Mouse (Mus musculus) stomach, embryonic 15.5 days (tissue): ENCODE data around the gene Bcl7c. TPM values are rescaled to one million over a fixed set of nuclear protein-coding genes. Genes with fewer than 3 reads are reported as not detected.
"Not testable (repeated sequence)": the region's sequence is repeated elsewhere in the genome, so short reads cannot be mapped to it uniquely, and the experiment has no call there.

Experiments used
- ATAC-seq: fragments of 200-750 bp; cut with Nextera tagmentation; 2 replicates; pipeline ENCODE4 v1.8.0; 2017; ENCODE audit warnings: low read depth, moderate number of reproducible peaks, moderate TSS enrichment; ENCODE audit not compliant: insufficient read depth, low FRiP score
- H3K27ac ChIP-seq: fragments of 300-500 bp; sonication (generic); 2 replicates; pipeline ENCODE4 v1.5.1; 2015; ENCODE audit warnings: mild to moderate bottlenecking, inconsistent platforms
- H3K27me3 ChIP-seq: fragments of 300-500 bp; sonication (generic); replicated peaks from 2 replicates; pipeline ENCODE4 v1.6.1; 2015; ENCODE audit warnings: inconsistent platforms
- H3K36me3 ChIP-seq: fragments of 300-500 bp; sonication (generic); 2 replicates; pipeline ENCODE4 v1.6.1; 2015; ENCODE audit warnings: inconsistent platforms
- H3K4me1 ChIP-seq: fragments of 300-500 bp; sonication (generic); 2 replicates; pipeline ENCODE4 v1.6.1; 2015; ENCODE audit warnings: inconsistent platforms
- H3K4me2 ChIP-seq: fragments of 300-500 bp; sonication (generic); 2 replicates; pipeline ENCODE4 v1.6.1; 2015; ENCODE audit warnings: mild to moderate bottlenecking, inconsistent platforms
- H3K4me3 ChIP-seq: fragments of 300-500 bp; sonication (generic); replicated peaks from 2 replicates; pipeline ENCODE4 v1.5.1; 2015; ENCODE audit warnings: inconsistent platforms
- H3K9ac ChIP-seq: fragments of 300-500 bp; sonication (generic); 2 replicates; pipeline ENCODE4 v1.6.1; 2015; ENCODE audit warnings: inconsistent platforms
- H3K9me3 ChIP-seq: fragments of 300-500 bp; sonication (generic); 2 replicates; pipeline ENCODE4 v1.6.1; 2016; ENCODE audit warnings: inconsistent platforms
- WGBS: fragments of 180-500 bp; shearing (Covaris S2); methylation state at CpG from one replicate; pipeline ENCODE4 v1.1.7; 2015; 5-methylcytosine and 5-hydroxymethylcytosine counted together
- polyA plus RNA-seq: library from polyadenylated mRNA; unstranded; fragments of >200 nt; fragmentation: Nextera tagmentation; extraction: Ambion mirVana; gene quantifications from 2 replicates; pipeline ENCODE4 v1.2.1, GENCODE M21; 2015

Bcl7c gene
- polyA plus RNA-seq, 1 experiment from 2014 or later: 59.3 TPM

DNA sequence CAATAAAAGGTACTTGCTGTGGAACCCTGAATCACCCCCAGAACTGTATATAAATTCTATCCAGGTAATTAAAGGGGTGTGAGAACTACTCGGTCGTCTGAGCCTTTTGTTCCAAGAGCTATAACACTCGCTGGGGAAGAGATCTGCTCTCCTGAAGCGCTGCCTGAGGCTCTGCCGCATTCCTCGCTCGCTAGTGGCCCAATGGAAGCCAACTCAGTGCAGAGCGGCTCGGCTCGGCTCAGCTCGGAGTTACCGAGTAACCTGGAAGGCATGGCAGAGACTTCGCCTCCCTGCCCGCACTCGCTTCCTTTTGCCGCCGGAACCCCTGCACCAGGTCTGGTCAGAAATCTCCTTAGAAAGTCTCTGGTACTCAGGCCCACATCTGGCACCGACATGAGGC is 56.7 kb downstream of the Bcl7c start:
- H3K27ac ChIP-seq: no peak overlapping the region
- peak overlapping the region; percentile 44 for H3K4me2 ChIP-seq
- H3K4me3 ChIP-seq: peak overlapping the region; percentile 11; the same call in 1 of the 2 replicates
- whole genome bisulfite sequencing: 13% methylated on average over 18 of the region's 18 CpGs
- H3K9me3 ChIP-seq: no peaks in the 10 kb centered on the region
- ATAC-seq: no peak
- H3K36me3 ChIP-seq: no peaks in the 10 kb centered on the region
- no peak overlapping the region for H3K9ac ChIP-seq
- H3K27me3 ChIP-seq: no peaks in the 10 kb centered on the region
- H3K4me1 ChIP-seq: peaks cover 3% of the 10 kb centered on the region; the same call in 1 of the 2 replicates

- no peak overlapping the region for H3K27ac ChIP-seq
- no peaks in the 10 kb centered on the region for H3K27me3 ChIP-seq
- H3K9ac ChIP-seq: no peak overlapping the region
- no peak for ATAC-seq
- peak overlapping the region; percentile 44; the same call in 1 of the 2 replicates for H3K4me2 ChIP-seq
- no peaks in the 10 kb centered on the region for H3K9me3 ChIP-seq
- WGBS: 83% methylated on average over 3 of the region's 3 CpGs
- H3K36me3 ChIP-seq: no peaks in the 10 kb centered on the region
- peaks cover 3% of the 10 kb centered on the region; the same call in 1 of the 2 replicates for H3K4me1 ChIP-seq
- H3K4me3 ChIP-seq: no peak overlapping the region
Measured at GRCm38 (mm10) chr7:127651624-127652023, 57.1 kb downstream of the Bcl7c start.

DNA sequence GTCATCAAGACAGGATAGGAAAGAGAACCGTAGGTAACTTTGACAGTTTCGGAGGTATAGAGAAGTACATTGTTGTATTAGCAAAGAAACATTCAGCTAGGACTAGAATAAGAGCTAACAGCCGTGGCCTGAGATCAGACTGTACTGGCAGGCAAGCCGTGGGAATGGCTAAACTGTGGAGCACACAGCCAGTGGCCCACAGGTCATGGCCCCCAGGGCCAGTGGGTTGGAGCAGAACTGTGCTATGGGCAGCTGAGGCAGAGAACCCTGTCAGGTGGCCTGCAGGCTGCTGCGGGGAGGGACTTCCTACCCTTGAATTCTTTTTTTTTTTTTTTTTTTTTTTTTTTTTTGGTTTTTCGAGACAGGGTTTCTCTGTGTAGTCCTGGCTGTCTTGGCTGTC is 59.5 kb downstream of the Bcl7c start:
- Histone ChIP-seq H3K9ac (no peak overlapping the region), H3K36me3 (no peaks in the 10 kb centered on the region), H3K27me3 (no peaks in the 10 kb centered on the region), H3K9me3 (no peaks in the 10 kb centered on the region), H3K4me3 (no peak overlapping the region), H3K27ac (no peak overlapping the region), H3K4me1 (peaks cover 3% of the 10 kb centered on the region; the same call in 1 of the 2 replicates), H3K4me2 (no peak overlapping the region)
- WGBS: 74% methylated on average over 6 of the region's 6 CpGs
- ATAC-seq: no peak

DNA sequence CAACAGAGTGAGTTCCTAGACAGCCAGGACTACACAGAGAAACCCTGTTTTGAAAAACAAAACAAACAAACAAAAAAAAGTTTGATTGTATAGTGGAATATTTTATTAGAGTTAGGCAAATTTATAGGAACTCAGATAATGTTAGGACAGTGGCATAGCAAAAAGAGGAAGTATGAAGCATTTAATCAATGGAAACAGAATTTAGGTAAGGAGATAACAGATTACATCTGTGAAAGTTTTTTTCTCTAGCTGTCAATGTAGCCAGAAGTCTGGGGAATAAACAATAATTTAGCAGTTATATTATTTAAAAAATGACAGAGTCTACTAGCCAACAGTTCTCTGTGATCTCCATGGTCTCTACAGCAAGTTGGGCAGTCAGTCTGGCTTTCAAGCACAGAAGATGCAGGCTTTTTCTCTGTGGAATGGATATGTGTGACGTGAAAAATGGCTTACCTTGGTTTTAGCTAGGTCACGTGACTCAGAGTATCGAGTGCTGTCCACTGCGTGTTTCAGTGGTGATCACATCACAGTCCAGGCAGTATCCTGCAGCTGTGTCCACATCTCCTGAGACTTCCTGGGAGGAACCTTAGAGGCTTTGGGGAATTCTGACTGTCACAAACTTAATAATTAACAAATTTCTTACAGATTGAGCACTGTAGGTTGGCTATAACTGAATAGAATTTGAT is 60.1 kb downstream of the Bcl7c start:
- Histone ChIP-seq H3K27me3 (no peaks in the 10 kb centered on the region), H3K4me3 (no peak overlapping the region), H3K9me3 (no peaks in the 10 kb centered on the region), H3K27ac (no peak overlapping the region), H3K4me1 (peaks cover 3% of the 10 kb centered on the region; the same call in 1 of the 2 replicates), H3K36me3 (no peaks in the 10 kb centered on the region), H3K9ac (no peak overlapping the region), H3K4me2 (no peak overlapping the region)
- ATAC-seq: no peak
- WGBS: 58% methylated on average over 4 of the region's 4 CpGs

DNA sequence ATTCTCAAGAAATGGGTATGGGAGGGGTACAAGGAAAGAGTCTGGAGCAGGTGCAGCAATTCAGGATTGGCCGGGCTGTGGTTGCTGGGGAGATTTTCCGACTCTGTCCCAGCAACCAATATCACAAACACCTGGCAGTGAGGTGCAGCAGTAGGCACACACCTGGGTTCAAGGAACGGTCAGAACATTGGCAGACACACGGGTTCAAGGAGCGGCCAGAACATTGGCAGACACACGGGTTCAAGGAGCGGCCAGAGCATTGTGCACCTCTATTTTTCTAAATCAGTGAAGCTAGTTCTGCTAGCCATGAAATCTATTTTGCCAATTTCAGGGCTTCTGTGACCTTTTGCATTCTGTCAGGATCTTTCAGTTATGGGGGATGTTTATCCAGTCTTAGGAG is 61.2 kb downstream of the Bcl7c start:
- not testable (repeated sequence) for H3K9me3 ChIP-seq
- 85% methylated on average over 7 of the region's 7 CpGs for WGBS

GRCm38 (mm10) chr7:127646363-127646762 is 62.4 kb downstream of the Bcl7c start:
- 83% methylated on average over 4 of the region's 4 CpGs for WGBS

More for the DNA sequence above, 61.2 kb downstream of the Bcl7c start:
- H3K4me2 ChIP-seq, H3K9ac ChIP-seq, ATAC-seq, H3K36me3 ChIP-seq, H3K4me3 ChIP-seq, H3K27ac ChIP-seq, H3K27me3 ChIP-seq, H3K4me1 ChIP-seq: not testable (repeated sequence)

DNA sequence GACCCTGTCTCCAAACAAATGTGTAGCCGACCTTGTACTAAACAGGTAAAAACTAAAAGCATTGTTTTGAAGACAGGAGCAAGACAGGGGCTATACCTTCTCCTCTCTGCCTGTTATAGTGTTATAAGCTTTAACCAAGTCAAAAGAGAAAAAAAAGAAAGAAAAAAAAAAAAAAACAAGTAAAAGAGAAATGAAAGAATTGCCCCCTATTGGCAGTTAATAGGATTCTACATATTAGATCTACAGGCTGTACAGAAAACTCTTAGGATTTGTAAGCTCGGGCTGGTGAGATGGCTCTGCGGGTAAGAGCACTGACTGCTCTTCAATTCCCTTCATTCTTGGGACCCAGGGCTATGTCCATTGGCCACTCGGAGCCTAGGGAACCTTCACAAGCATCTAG is 66.5 kb downstream of the Bcl7c start:
- no peak for ATAC-seq
- H3K4me1 ChIP-seq: no peaks in the 10 kb centered on the region
- H3K4me3 ChIP-seq: no peak overlapping the region
- H3K4me2 ChIP-seq: no peak overlapping the region
- WGBS: 65% methylated on average over 4 of the region's 4 CpGs
- no peaks in the 10 kb centered on the region for H3K36me3 ChIP-seq
- H3K9ac ChIP-seq: no peak overlapping the region
- H3K27ac ChIP-seq: no peak overlapping the region
- no peaks in the 10 kb centered on the region for H3K9me3 ChIP-seq
- H3K27me3 ChIP-seq: no peaks in the 10 kb centered on the region

More at GRCm38 (mm10) chr7:127646363-127646762, 62.4 kb downstream of the Bcl7c start:
- no peak for ATAC-seq
- H3K27me3 ChIP-seq: no peaks in the 10 kb centered on the region
- H3K27ac ChIP-seq: no peak overlapping the region
- no peak overlapping the region for H3K4me2 ChIP-seq
- no peaks in the 10 kb centered on the region for H3K36me3 ChIP-seq
- H3K9ac ChIP-seq: no peak overlapping the region
- no peaks in the 10 kb centered on the region for H3K4me1 ChIP-seq
- no peak overlapping the region for H3K4me3 ChIP-seq
- no peaks in the 10 kb centered on the region for H3K9me3 ChIP-seq

- H3K4me1 ChIP-seq: no peaks in the 10 kb centered on the region
- ATAC-seq: no peak
- H3K9ac ChIP-seq: no peak overlapping the region
- no peaks in the 10 kb centered on the region for H3K27me3 ChIP-seq
- H3K9me3 ChIP-seq: no peaks in the 10 kb centered on the region
- H3K4me3 ChIP-seq: no peak overlapping the region
- 51% methylated on average over 4 of the region's 4 CpGs for WGBS
- no peak overlapping the region for H3K4me2 ChIP-seq
- no peak overlapping the region for H3K27ac ChIP-seq
- no peaks in the 10 kb centered on the region for H3K36me3 ChIP-seq
Measured at GRCm38 (mm10) chr7:127641260-127641659, 67.5 kb downstream of the Bcl7c start.

DNA sequence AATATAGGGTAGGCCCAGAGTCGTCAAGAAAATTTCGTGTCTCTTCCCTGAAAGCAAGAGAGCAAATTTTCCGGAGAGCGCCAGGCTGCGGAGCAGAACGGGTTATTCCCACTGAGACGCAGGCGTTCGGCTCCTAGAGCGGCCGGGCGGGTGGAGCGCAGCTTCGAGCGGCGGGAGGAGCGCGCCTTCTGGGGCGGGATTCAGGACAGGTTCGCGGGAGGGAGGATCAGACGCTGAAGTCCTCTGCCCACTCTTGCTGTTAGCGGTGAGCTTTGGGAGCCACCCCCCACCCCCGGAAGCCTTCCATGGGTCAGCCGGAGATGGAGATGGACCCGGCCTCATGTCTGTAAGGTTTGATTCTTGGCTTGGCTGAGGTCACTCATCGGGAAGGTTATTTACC is 71.8 kb downstream of the Bcl7c start:
- no peaks in the 10 kb centered on the region for H3K27me3 ChIP-seq
- peak; percentile 68 for ATAC-seq
- H3K9me3 ChIP-seq: no peaks in the 10 kb centered on the region
- H3K4me2 ChIP-seq: peak overlapping the region; percentile 64
- H3K4me3 ChIP-seq: peak overlapping the region; percentile 58
- H3K27ac ChIP-seq: no peak overlapping the region
- H3K4me1 ChIP-seq: no peaks in the 10 kb centered on the region
- under 1% methylated on average over 27 of the region's 27 CpGs for WGBS
- H3K9ac ChIP-seq: peak overlapping the region; percentile 13; the same call in 1 of the 2 replicates
- H3K36me3 ChIP-seq: no peaks in the 10 kb centered on the region

DNA sequence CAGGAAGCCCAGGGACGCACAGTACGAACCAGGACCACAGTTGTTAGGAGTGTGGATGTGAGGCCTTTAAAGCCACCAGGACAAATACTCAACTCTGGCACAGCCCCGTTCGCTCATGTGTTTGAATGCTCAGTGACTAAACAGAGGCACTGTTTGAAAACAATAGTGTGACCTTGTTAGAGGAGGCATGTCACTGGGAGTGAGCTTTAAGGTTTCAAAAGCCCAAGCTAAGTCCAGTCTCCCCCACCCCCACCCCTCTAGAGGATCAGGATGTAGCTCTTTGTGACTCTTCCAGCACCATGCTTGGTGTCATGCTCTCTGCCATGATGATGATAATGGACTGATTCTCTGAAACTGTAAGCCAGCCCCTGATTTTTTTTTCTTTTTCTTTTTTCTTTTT is 77.3 kb downstream of the Bcl7c start:
- Histone ChIP-seq H3K9me3 (no peaks in the 10 kb centered on the region), H3K4me1 (no peaks in the 10 kb centered on the region), H3K27ac (no peak overlapping the region), H3K27me3 (no peaks in the 10 kb centered on the region), H3K4me2 (no peak overlapping the region), H3K9ac (no peak overlapping the region), H3K36me3 (no peaks in the 10 kb centered on the region), H3K4me3 (no peak overlapping the region)
- 78% methylated on average over 4 of the region's 4 CpGs for WGBS
- ATAC-seq: no peak

DNA sequence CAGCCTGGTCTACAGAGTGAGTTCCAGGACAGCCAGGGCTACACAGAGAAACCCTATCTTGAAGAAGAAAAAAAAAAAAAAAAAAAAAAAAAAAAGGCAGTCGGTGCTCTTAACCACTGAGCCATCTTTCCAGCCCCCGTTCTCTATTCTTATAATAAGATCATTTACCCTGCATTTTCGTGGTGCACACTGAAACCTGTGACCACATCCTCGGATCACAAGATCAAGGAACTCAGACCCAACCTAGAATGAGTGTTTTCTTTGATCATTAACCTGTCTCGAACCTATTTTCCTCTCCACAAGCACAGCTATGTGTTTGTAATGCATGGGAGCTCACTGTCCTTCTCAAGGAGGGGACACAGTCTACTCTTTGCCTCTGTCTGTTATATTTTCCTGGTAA is 80.1 kb downstream of the Bcl7c start:
- H3K36me3 ChIP-seq: no peaks in the 10 kb centered on the region
- no peak overlapping the region for H3K27ac ChIP-seq
- ATAC-seq: no peak
- H3K4me1 ChIP-seq: no peaks in the 10 kb centered on the region
- H3K4me2 ChIP-seq: no peak overlapping the region
- no peak overlapping the region for H3K4me3 ChIP-seq
- H3K27me3 ChIP-seq: no peaks in the 10 kb centered on the region
- WGBS: 80% methylated on average over 5 of the region's 5 CpGs
- no peaks in the 10 kb centered on the region for H3K9me3 ChIP-seq
- H3K9ac ChIP-seq: no peak overlapping the region

GRCm38 (mm10) chr7:127626471-127626870 is 82.3 kb downstream of the Bcl7c start:
- Histone ChIP-seq H3K36me3 (no peaks in the 10 kb centered on the region), H3K9ac (no peak overlapping the region), H3K4me3 (no peak overlapping the region), H3K9me3 (no peaks in the 10 kb centered on the region), H3K27ac (no peak overlapping the region), H3K27me3 (no peaks in the 10 kb centered on the region), H3K4me2 (no peak overlapping the region), H3K4me1 (no peaks in the 10 kb centered on the region)
- 90% methylated on average over 4 of the region's 4 CpGs for WGBS
- ATAC-seq: peak; percentile 83; the same call in 1 of the 2 replicates
